ENCODE assay signal across 15 mouse cellular contexts in the genomic region with DNA sequence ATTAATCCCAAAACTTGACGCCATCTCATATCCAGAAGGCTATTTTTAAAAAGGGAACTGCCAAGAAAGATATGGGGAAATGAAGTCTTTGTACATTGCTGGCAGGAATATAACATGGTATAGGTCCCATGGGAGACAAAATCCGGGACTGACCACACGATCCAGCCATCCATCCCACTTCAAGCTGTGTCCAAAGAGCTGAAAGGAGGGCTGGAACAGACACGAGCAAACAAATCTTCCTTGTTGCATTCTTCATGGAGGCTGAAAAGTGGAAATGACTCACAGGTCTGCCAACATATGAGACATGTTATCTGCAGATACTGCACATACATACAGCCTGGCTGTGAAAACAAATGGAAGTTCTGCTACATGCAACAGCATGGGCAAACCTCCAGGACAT.
"Had no signal": no experiment of that assay in that cellular context is flagged by ENCODE, and none has a peak within 500 bp of the region (broad histone marks: within the 10 kb centered on the region; RNA-seq: fewer than 3 reads in every experiment).

No protein-coding gene starts in this region.

- H3K4me2 ChIP-seq: liver, embryonic 13.5 days; midbrain, embryonic 12.5 days; midbrain, embryonic 15.5 days; neural tube, embryonic 13.5 days had no signal

- H3K9ac ChIP-seq: liver, embryonic 13.5 days; midbrain, embryonic 12.5 days; midbrain, embryonic 15.5 days; neural tube, embryonic 13.5 days had no signal

- H3K27ac ChIP-seq: kidney, postnatal 0 days; left cerebral cortex, adult 2 months; liver, embryonic 13.5 days; midbrain, embryonic 12.5 days; midbrain, embryonic 15.5 days; neural tube, embryonic 13.5 days had no signal

- H3K4me1 ChIP-seq: liver, embryonic 13.5 days; midbrain, embryonic 12.5 days; midbrain, embryonic 15.5 days; neural tube, embryonic 13.5 days had no signal

- H3K27me3 ChIP-seq: liver, embryonic 13.5 days; midbrain, embryonic 12.5 days; midbrain, embryonic 15.5 days; neural tube, embryonic 13.5 days had no signal

- H3K36me3 ChIP-seq: midbrain, embryonic 12.5 days; midbrain, embryonic 15.5 days; neural tube, embryonic 13.5 days had no signal

- H3K4me3 ChIP-seq: left cerebral cortex, adult 2 months; liver, embryonic 13.5 days; midbrain, embryonic 12.5 days; midbrain, embryonic 15.5 days; myocyte; neural tube, embryonic 13.5 days had no signal

- H3K9me3 ChIP-seq: liver, embryonic 13.5 days; midbrain, embryonic 12.5 days; midbrain, embryonic 15.5 days; neural tube, embryonic 13.5 days had no signal

- ATAC-seq: midbrain, embryonic 15.5 days had no signal

- DNase-seq: kidney, postnatal 25 days; layer of hippocampus, postnatal 36 days; liver, embryonic 13.5 days; lung, adult 2 months; lung, postnatal 14 days; lung, postnatal 4 days; retina, postnatal 1 day; thymus, adult 18-20 months; thymus, postnatal 36 days had no signal
